Mouse (Mus musculus) limb, embryonic 10.5 days (tissue): Measurements from ENCODE around the gene Taar8a. TPM values are rescaled to one million over a fixed set of nuclear protein-coding genes. Genes with fewer than 3 reads are reported as not detected.
"Not testable (repeated sequence)": the region's sequence is repeated elsewhere in the genome, so short reads cannot be mapped to it uniquely, and the experiment has no call there.

Source experiments
- DNase-seq: peaks from one replicate; pipeline ENCODE4 v3.0.0-alpha.2; 2017; ENCODE audit warnings: low spot score
- H3K27ac ChIP-seq: fragments of 300-500 bp; sonication (generic); 2 replicates; pipeline ENCODE4 v1.5.1; 2016; ENCODE audit warnings: mild to moderate bottlenecking
- H3K27me3 ChIP-seq: fragments of 300-500 bp; sonication (generic); 2 replicates; pipeline ENCODE4 v1.6.1; 2016; ENCODE audit warnings: low read depth, mild to moderate bottlenecking; ENCODE audit not compliant: poor library complexity, severe bottlenecking
- H3K36me3 ChIP-seq: fragments of 300-500 bp; sonication (generic); 2 replicates; pipeline ENCODE4 v1.6.1; 2016; ENCODE audit warnings: mild to moderate bottlenecking, moderate library complexity
- H3K4me1 ChIP-seq: fragments of 300-500 bp; sonication (generic); 2 replicates; pipeline ENCODE4 v1.6.1; 2016
- H3K4me3 ChIP-seq: fragments of 300-500 bp; sonication (generic); 2 replicates; pipeline ENCODE4 v1.5.1; 2016; ENCODE audit warnings: mild to moderate bottlenecking, moderate library complexity
- H3K9me3 ChIP-seq: fragments of 300-500 bp; sonication (generic); replicated peaks from 2 replicates; pipeline ENCODE4 v1.6.1; 2016; ENCODE audit warnings: mild to moderate bottlenecking
- WGBS: fragments of 180-500 bp; shearing (Covaris S2); methylation state at CpG from one replicate; pipeline ENCODE4 v1.1.7; 2016; 5-methylcytosine and 5-hydroxymethylcytosine counted together
- polyA plus RNA-seq: library from polyadenylated mRNA; unstranded; fragments of >200 nt; fragmentation: Nextera tagmentation; extraction: Ambion mirVana; gene quantifications from 2 replicates; pipeline ENCODE4 v1.2.1, GENCODE M21; 2016

Gene Taar8a
- polyA plus RNA-seq, 1 experiment from 2014 or later = not detected

DNA sequence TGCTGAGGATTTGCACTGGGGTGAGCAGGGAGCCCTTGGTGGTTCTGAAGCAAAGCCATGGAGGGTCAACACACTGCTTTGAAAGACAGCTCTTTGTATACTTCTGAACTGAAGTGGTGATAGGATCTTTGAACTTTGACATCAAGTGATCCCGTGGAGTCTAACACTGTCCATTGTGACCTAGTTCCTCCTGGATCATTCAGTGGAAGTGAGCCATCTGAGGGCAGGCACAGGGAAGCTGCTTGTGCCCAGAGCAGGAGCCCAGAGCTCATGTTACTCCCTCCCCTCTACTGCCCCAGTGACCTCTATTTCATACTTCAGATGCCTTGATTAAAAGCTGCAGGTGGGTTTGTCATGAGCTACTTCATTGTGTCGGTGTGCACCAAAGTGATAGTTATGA is 20.7 kb downstream of the Taar8a start:
- WGBS = 63% methylated on average over 2 of the region's 2 CpGs
- not testable (repeated sequence) for DNase-seq, H3K4me1 ChIP-seq, H3K36me3 ChIP-seq, H3K27me3 ChIP-seq, H3K27ac ChIP-seq, H3K9me3 ChIP-seq, H3K4me3 ChIP-seq

DNA sequence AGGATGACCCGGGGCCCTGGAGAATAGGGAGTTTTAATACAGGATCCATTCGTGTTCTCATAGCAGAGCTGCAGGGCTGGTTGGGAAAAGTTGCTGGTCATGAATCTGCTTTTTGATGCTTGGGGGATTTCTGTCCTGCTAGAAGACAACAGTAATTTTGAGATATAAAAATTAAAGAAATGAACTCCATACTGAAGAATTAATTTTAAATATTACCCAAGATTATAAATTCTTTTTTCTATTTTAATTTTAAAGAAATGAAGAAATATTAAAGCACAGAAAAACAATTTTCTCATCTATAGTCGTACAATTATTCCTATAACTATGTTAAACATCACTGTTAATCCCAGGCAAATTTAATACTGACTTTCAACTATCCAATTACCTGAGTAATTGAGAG is 25.5 kb downstream of the Taar8a start, which contains the start of gene Taar8c:
TSS of gene Taar8c (minus strand) at position 101 of the 400 bp plus-strand sequence.
- WGBS = 89% methylated on average over 1 of the region's 3 CpGs
- not testable (repeated sequence) for H3K36me3 ChIP-seq, DNase-seq, H3K4me1 ChIP-seq, H3K27me3 ChIP-seq, H3K9me3 ChIP-seq, H3K27ac ChIP-seq, H3K4me3 ChIP-seq

- 48% methylated on average over 1 of the region's 1 CpGs for WGBS
- not testable (repeated sequence) for H3K27ac ChIP-seq, H3K27me3 ChIP-seq, H3K4me3 ChIP-seq, H3K4me1 ChIP-seq, H3K36me3 ChIP-seq, H3K9me3 ChIP-seq, DNase-seq
These were observed 27.0 kb downstream of the Taar8a start for GRCm38 (mm10) chr10:24103299-24103698.

GRCm38 (mm10) chr10:24107747-24108146 is 31.4 kb downstream of the Taar8a start:
- Histone ChIP-seq H3K9me3 (no peaks in the 10 kb centered on the region), H3K4me3 (no peak overlapping the region), H3K4me1 (peaks cover 11% of the 10 kb centered on the region), H3K36me3 (no peaks in the 10 kb centered on the region), H3K27me3 (no peaks in the 10 kb centered on the region), H3K27ac (no peak overlapping the region)
- WGBS = 73% methylated on average over 5 of the region's 5 CpGs
- no peak for DNase-seq

- Histone ChIP-seq H3K4me1 (peaks cover 11% of the 10 kb centered on the region), H3K9me3 (no peaks in the 10 kb centered on the region), H3K36me3 (no peaks in the 10 kb centered on the region), H3K27ac (no peak overlapping the region), H3K4me3 (no peak overlapping the region), H3K27me3 (no peaks in the 10 kb centered on the region)
- WGBS = 53% methylated on average over 3 of the region's 3 CpGs
- DNase-seq = no peak
These were observed 31.9 kb downstream of the Taar8a start for GRCm38 (mm10) chr10:24108236-24108635.

DNA sequence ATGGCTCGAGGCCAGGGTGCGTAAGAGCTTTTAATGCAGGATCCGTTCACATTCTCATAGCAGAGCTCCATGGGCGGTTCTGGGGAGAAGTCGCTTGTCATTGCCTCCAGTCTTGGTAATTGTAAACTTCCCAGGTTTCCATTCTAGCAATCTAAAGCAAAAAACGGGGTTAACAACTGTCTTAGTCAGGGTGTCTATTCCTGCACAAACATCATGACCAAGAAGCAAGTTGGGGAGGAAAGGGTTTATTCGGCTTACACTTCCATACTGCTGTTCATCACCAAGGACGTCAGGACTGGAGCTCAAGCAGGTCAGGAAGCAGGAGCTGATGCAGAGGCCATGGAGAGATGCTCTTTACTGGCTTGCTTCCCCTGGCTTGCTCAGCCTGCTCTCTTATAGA is 33.1 kb downstream of the Taar8a start, which contains the start of gene Taar9:
TSS of gene Taar9 (minus strand) at position 101 of the 400 bp plus-strand sequence.
- H3K9me3 ChIP-seq, H3K4me3 ChIP-seq, H3K27me3 ChIP-seq, H3K27ac ChIP-seq, DNase-seq, H3K36me3 ChIP-seq: not testable (repeated sequence)
- peaks cover 11% of the 10 kb centered on the region for H3K4me1 ChIP-seq
- 87% methylated on average over 8 of the region's 8 CpGs for WGBS

- Histone ChIP-seq H3K27ac (no peak overlapping the region), H3K4me1 (peaks cover 11% of the 10 kb centered on the region), H3K4me3 (no peak overlapping the region), H3K36me3 (no peaks in the 10 kb centered on the region), H3K9me3 (no peaks in the 10 kb centered on the region; the same call in 1 of the 2 replicates), H3K27me3 (no peaks in the 10 kb centered on the region)
- WGBS = 54% methylated on average over 6 of the region's 6 CpGs
- DNase-seq = peak; percentile 37
These were observed 34.9 kb downstream of the Taar8a start for GRCm38 (mm10) chr10:24111116-24111778.

Other genes starting within 250 kb of the Taar8a start
- not detected in 2 replicates for gene Vnn3, start 225.0 kb upstream of the Taar8a start, polyA plus RNA-seq
- gene Vnn1, start 181.8 kb upstream of the Taar8a start, polyA plus RNA-seq = 0.43 and 0.68 TPM in 2 replicates
- not detected in 2 replicates for gene Taar1, start 156.1 kb upstream of the Taar8a start, polyA plus RNA-seq
- not detected in 2 replicates for gene Taar2, start 137.9 kb upstream of the Taar8a start, polyA plus RNA-seq
- gene Taar3, start 126.9 kb upstream of the Taar8a start, polyA plus RNA-seq = not detected in 2 replicates
- not detected in 2 replicates for gene Taar4, start 116.0 kb upstream of the Taar8a start, polyA plus RNA-seq
- not detected in 2 replicates for gene Taar5, start 105.8 kb upstream of the Taar8a start, polyA plus RNA-seq
- gene Taar6, start 90.9 kb upstream of the Taar8a start, polyA plus RNA-seq = not detected in 2 replicates
- not detected in 2 replicates for gene Taar7a, start 83.0 kb upstream of the Taar8a start, polyA plus RNA-seq
- gene Taar7b, start 76.6 kb upstream of the Taar8a start, polyA plus RNA-seq = not detected in 2 replicates
- not detected in 2 replicates for gene Taar7d, start 49.3 kb upstream of the Taar8a start, polyA plus RNA-seq
- not detected in 2 replicates for gene Taar7e, start 38.9 kb upstream of the Taar8a start, polyA plus RNA-seq
- not detected in 2 replicates for gene Taar7f, start 27.0 kb upstream of the Taar8a start, polyA plus RNA-seq
- not detected in 2 replicates for gene Taar8b, start 15.8 kb downstream of the Taar8a start, polyA plus RNA-seq
- not detected in 2 replicates for gene Taar8c, start 25.4 kb downstream of the Taar8a start, polyA plus RNA-seq
- gene Taar9, start 33.0 kb downstream of the Taar8a start, polyA plus RNA-seq = not detected in 2 replicates
- 23.7 and 34.1 TPM in 2 replicates for gene Stx7, start 72.8 kb downstream of the Taar8a start, polyA plus RNA-seq
- gene Moxd1, start 147.0 kb downstream of the Taar8a start, polyA plus RNA-seq = 3.2 and 6.0 TPM in 2 replicates